Mouse (Mus musculus) adrenal gland, postnatal 0 days (tissue): Measurements from ENCODE around the gene Olfml2a. TPM values are rescaled to one million over a fixed set of nuclear protein-coding genes. Genes with fewer than 3 reads are reported as not detected.

Experiments
- polyA plus RNA-seq: library from polyadenylated mRNA; unstranded; fragments of >200 nt; fragmentation: Nextera tagmentation; extraction: Ambion mirVana; gene quantifications from 2 replicates; pipeline ENCODE4 v1.2.1, GENCODE M21; 2015

Gene Olfml2a
- polyA plus RNA-seq = 10.9 and 15.5 TPM in 2 replicates

GRCm38 (mm10) chr2:38931851-38932667, at the start of gene Olfml2a:
Gene Olfml2a, plus strand, starts transcription at chr2:38931978.

GRCm38 (mm10) chr2:38927115-38927979, 4.4 kb upstream of the Olfml2a start, which contains the start of gene Nr6a1:
Gene Nr6a1, minus strand, starts transcription at chr2:38927688.

GRCm38 (mm10) chr2:38997386-38998374, 65.9 kb downstream of the Olfml2a start, which contains the start of gene Wdr38:
Gene Wdr38, plus strand, starts transcription at chr2:38997476.

GRCm38 (mm10) chr2:39004880-39005435, 73.2 kb downstream of the Olfml2a start, which contains the start of gene Arpc5l:
Gene Arpc5l, plus strand, starts transcription at chr2:39005348.

GRCm38 (mm10) chr2:39005574-39006079, 73.8 kb downstream of the Olfml2a start, which contains the start of gene Rpl35:
Gene Rpl35, minus strand, starts transcription at chr2:39005624.

Other genes with a start within 250 kb of the Olfml2a start
- gene Nr5a1, start 217.4 kb upstream of the Olfml2a start, polyA plus RNA-seq = 60.4 and 189 TPM in 2 replicates
- 0.57 and 0.83 TPM in 2 replicates for gene Nr6a1, start 4.3 kb upstream of the Olfml2a start, polyA plus RNA-seq
- 0.85 and 1.2 TPM in 2 replicates for gene Wdr38, start 65.5 kb downstream of the Olfml2a start, polyA plus RNA-seq
- gene Arpc5l, start 73.4 kb downstream of the Olfml2a start, polyA plus RNA-seq = 126 and 138 TPM in 2 replicates
- gene Rpl35, start 73.6 kb downstream of the Olfml2a start, polyA plus RNA-seq = 1,307 and 2,501 TPM in 2 replicates
- 12.5 and 18.2 TPM in 2 replicates for gene Golga1, start 133.6 kb downstream of the Olfml2a start, polyA plus RNA-seq